18 mouse cellular contexts compared by ENCODE assay signal in the genomic region with DNA sequence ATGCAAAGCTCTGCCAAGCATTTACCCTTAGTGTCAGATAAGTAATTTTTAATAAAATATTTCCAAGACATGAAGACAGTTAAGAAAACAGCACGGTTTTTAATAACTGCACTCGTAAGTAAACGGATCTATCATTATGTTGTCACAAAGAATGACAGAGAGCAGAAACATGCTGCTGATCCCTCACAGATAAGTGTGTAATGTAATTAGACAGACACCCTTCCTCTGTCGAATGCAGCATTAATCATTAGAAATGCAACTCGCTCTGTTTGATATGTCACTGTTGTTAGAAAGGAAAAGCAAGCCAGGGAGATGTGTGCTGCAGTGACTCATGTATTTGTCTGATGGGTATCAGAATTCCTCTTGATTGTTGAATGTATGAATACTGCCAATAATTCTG.
"Had no signal": no experiment of that assay in that cellular context is flagged by ENCODE, and none has a peak within 500 bp of the region (broad histone marks: within the 10 kb centered on the region; RNA-seq: fewer than 3 reads in every experiment).

No protein-coding gene starts in this region.

- H3K4me3 ChIP-seq: lung, embryonic 15.5 days; megakaryocyte, embryonic 14.5 days; midbrain, embryonic 13.5 days; midbrain, embryonic 15.5 days; neural tube, embryonic 12.5 days; stomach, embryonic 15.5 days had no signal

- DNase-seq: liver, postnatal 0 days; lung, adult 2 months; lung, postnatal 14 days; lung, postnatal 36 days; right cerebral cortex, postnatal 14 days; thymus, adult 18-20 months; thymus, postnatal 14 days; thymus, postnatal 36 days had no signal

- H3K27me3 ChIP-seq: lung, embryonic 15.5 days; midbrain, embryonic 13.5 days; midbrain, embryonic 15.5 days; neural tube, embryonic 12.5 days; stomach, embryonic 15.5 days had no signal

- H3K9me3 ChIP-seq: lung, embryonic 15.5 days; megakaryocyte, embryonic 14.5 days; midbrain, embryonic 13.5 days; midbrain, embryonic 15.5 days; neural tube, embryonic 12.5 days; stomach, embryonic 15.5 days had no signal

- H3K4me1 ChIP-seq: megakaryocyte, embryonic 14.5 days; midbrain, embryonic 15.5 days; stomach, embryonic 15.5 days had no signal

- H3K9ac ChIP-seq: liver, postnatal 0 days; lung, embryonic 15.5 days; midbrain, embryonic 13.5 days; midbrain, embryonic 15.5 days; neural tube, embryonic 12.5 days; stomach, embryonic 15.5 days had no signal

- H3K27ac ChIP-seq: lung, embryonic 15.5 days; macrophage; midbrain, embryonic 13.5 days; midbrain, embryonic 15.5 days; neural tube, embryonic 12.5 days; stomach, embryonic 15.5 days; stomach, postnatal 0 days had no signal

- ATAC-seq: liver, postnatal 0 days; lung, postnatal 0 days; midbrain, embryonic 13.5 days; midbrain, embryonic 15.5 days had no signal

- H3K36me3 ChIP-seq: lung, embryonic 15.5 days; midbrain, embryonic 13.5 days; midbrain, embryonic 15.5 days; neural tube, embryonic 12.5 days; stomach, embryonic 15.5 days had no signal

- H3K4me2 ChIP-seq: lung, embryonic 15.5 days; midbrain, embryonic 11.5 days; midbrain, embryonic 13.5 days; midbrain, embryonic 15.5 days; neural tube, embryonic 12.5 days; stomach, embryonic 15.5 days had no signal
